Mouse (Mus musculus) stomach, postnatal 0 days (tissue): ENCODE data around the gene Tmco5.

Source experiments
- CTCF ChIP-seq: IDR thresholded peaks from 2 replicates; pipeline ENCODE4 v1.5.1; 2016; ENCODE audit warnings: antibody characterized with exemption, low read depth, mild to moderate bottlenecking, moderate library complexity
- EP300 ChIP-seq: optimal IDR thresholded peaks from 2 replicates; pipeline ENCODE3; 2016; ENCODE audit warnings: antibody characterized with exemption

- TF ChIP-seq EP300 (no peak), CTCF (peak; percentile 82)
Measured at GRCm38 (mm10) chr2:116838538-116839197, 39.8 kb upstream of the Tmco5 start.
